Mouse (Mus musculus) embryonic facial prominence, embryonic 13.5 days (tissue): ENCODE measurements around the gene Myd88. TPM values are rescaled to one million over a fixed set of nuclear protein-coding genes. Genes with fewer than 3 reads are reported as not detected.

Experiments
- polyA plus RNA-seq: library from polyadenylated mRNA; unstranded; fragments of >200 nt; fragmentation: Nextera tagmentation; extraction: Ambion mirVana; gene quantifications from 2 replicates; pipeline ENCODE4 v1.2.1, GENCODE M21; 2015

The Myd88 gene
- polyA plus RNA-seq, 1 experiment from 2014 or later, result 17.7 TPM

Other genes with a start within 250 kb of the Myd88 start
- 29.1 and 30.9 TPM in 2 replicates for gene Plcd1, start 247.9 kb downstream of the Myd88 start, polyA plus RNA-seq
- 1.1 and 1.4 TPM in 2 replicates for gene Dlec1, start 238.9 kb downstream of the Myd88 start, polyA plus RNA-seq
- 3.1 and 3.8 TPM in 2 replicates for gene Acaa1b, start 184.3 kb downstream of the Myd88 start, polyA plus RNA-seq
- gene Gm47289, start 182.2 kb downstream of the Myd88 start, polyA plus RNA-seq, result not detected in 2 replicates
- not detected in 2 replicates for gene Slc22a13, start 132.3 kb downstream of the Myd88 start, polyA plus RNA-seq
- gene Oxsr1, start 19.0 kb downstream of the Myd88 start, polyA plus RNA-seq, result 11.2 and 11.7 TPM in 2 replicates
- 94.4 and 96.7 TPM in 2 replicates for gene Acaa1a, start 1.7 kb downstream of the Myd88 start, polyA plus RNA-seq
- 5.3 and 7.2 TPM in 2 replicates for gene Xylb, start 16.0 kb upstream of the Myd88 start, polyA plus RNA-seq
- not detected in 2 replicates for gene Slc22a14, start 24.1 kb upstream of the Myd88 start, polyA plus RNA-seq
- gene Acvr2b, start 60.7 kb upstream of the Myd88 start, polyA plus RNA-seq, result 18.0 and 18.7 TPM in 2 replicates
- gene Exog, start 103.5 kb upstream of the Myd88 start, polyA plus RNA-seq, result 41.4 and 43.8 TPM in 2 replicates
- gene Scn5a, start 237.6 kb upstream of the Myd88 start, polyA plus RNA-seq, result 0.42 and 0.87 TPM in 2 replicates